In the genomic region with DNA sequence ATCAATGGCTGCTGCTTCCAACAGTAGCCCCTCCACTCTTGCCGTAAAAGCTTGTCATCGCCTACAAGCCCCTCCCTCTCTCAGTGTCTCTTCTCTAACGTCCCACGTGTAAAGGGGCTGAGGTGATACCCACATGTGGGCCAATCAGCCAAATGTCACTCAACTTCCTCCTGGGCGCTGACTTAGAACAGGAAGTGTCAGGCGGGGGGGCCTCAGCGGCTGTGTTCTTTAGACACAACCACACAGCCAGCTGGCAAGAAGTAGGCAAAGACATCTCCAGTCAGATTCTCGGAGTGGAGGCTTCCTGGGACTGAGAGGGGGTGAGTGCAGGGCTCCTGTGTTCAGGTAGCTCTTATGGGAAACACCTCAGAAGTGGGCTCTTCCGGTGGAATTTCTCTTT, we compare ENCODE assay signal across 8 mouse cellular contexts. TPM values are rescaled to one million over a fixed set of nuclear protein-coding genes. Genes with fewer than 3 reads are reported as not detected.
DNase-seq lines count a peak whose midpoint lies in the region; TF ChIP-seq lines count a peak whose summit lies in the region.

A gene (plus strand): TSS at position 113 of the 400 bp plus-strand sequence.

- peak within 1 kb of the TSS; percentile 55 for H3K4me3 ChIP-seq in brown adipose tissue, adult 24 weeks (ENCODE audit: insufficient read depth, low read depth, low read length)
- peak within 1 kb of the TSS; percentile 65 for H3K4me3 ChIP-seq in lung, adult 2 months (replicated peaks; ENCODE audit: extremely low read depth, low read depth, low read length)

- no peak for TF ChIP-seq CTCF in lung, adult 2 months (IDR thresholded peaks at IDR 0.05; ENCODE audit: insufficient read depth, low read length)

- intact Hi-C loops in left cerebral cortex, postnatal 14 days (cut with DNase I) = no loop called here

- H3K27ac ChIP-seq in brown adipose tissue, adult 24 weeks (replicated peaks; ENCODE audit: low read depth, low read length) = peak within 1 kb of the TSS; percentile 45

- no peaks in the 10 kb centered on the region for H3K4me1 ChIP-seq in brown adipose tissue, adult 24 weeks (ENCODE audit: control insufficient read depth, insufficient read depth, insufficient read length, low read length)
- no peaks in the 10 kb centered on the region for H3K4me1 ChIP-seq in lung, adult 2 months (ENCODE audit: control insufficient read depth, insufficient read depth, low read length)

- TF ChIP-seq POLR2A in lung, adult 2 months (IDR thresholded peaks at IDR 0.05; ENCODE audit: borderline replicate concordance, extremely low read depth, low read depth, low read length) = no peak

- peak; percentile 97 for DNase-seq in heart, adult 11 months
- no peak for DNase-seq in heart, postnatal 4 days
- no peak for DNase-seq in lung, adult 2 months
- peak; percentile 83 to 84 for DNase-seq in spleen, postnatal 36 days (ENCODE audit: low spot score in 2 of 2)
- DNase-seq in left cerebral cortex, postnatal 14 days (ENCODE audit: low spot score in 2 of 2) = no peak
- DNase-seq in retina, embryonic 14.5 days (ENCODE audit: low spot score) = no peak
- DNase-seq in adrenal gland, adult (ENCODE audit: inconsistent age in 2 of 2, low spot score in 1 of 2) = no peak

- 34% methylated on average over 9 of the region's 9 CpGs for WGBS in lung, adult 2 months

RNA-seq across cellular contexts. Expression of the gene that starts here (rescaled TPM):
- 1 to 10 TPM; 2.0 to 2.5 TPM for total RNA-seq in heart, postnatal 4 days (2021)
- 4.3 and 4.4 TPM in 2 replicates for polyA plus RNA-seq in brown adipose tissue, adult 24 weeks (2012; ENCODE audit: insufficient read depth, insufficient read length, missing spikeins)
- polyA plus RNA-seq in lung, adult 2 months (2012; rRNA removed) = 69.9 and 91.7 TPM in 2 replicates
- 1 to 10 TPM; 3.1 to 3.2 TPM for total RNA-seq in left cerebral cortex, postnatal 14 days (2021)

Comparison
In these comparisons a context has a peak if more than half of its experiments do, and no peak if none do; other contexts are left out.
1. RNA of the gene that starts here (polyA plus RNA-seq): 69.9 to 91.7 TPM in lung, adult 2 months; 4.3 to 4.4 TPM in brown adipose tissue, adult 24 weeks; every median in the first group is over 10 times any median in the second.
2. DNase-seq: peak in heart, adult 11 months (single experiment) and spleen, postnatal 36 days (2 of 2); none in heart, postnatal 4 days (single experiment), lung, adult 2 months (single experiment), left cerebral cortex, postnatal 14 days (0 of 2), retina, embryonic 14.5 days (single experiment) and adrenal gland, adult (0 of 2).